Mouse (Mus musculus) midbrain, embryonic 11.5 days (tissue): ENCODE measurements around the gene Eras. TPM values are rescaled to one million over a fixed set of nuclear protein-coding genes. Genes with fewer than 3 reads are reported as not detected.
A peak's percentile ranks its signal among the peaks of the same experiment; 100 is the strongest.

Source experiments
- ATAC-seq: fragments of 200-750 bp; cut with Nextera tagmentation; 2 replicates; pipeline ENCODE4 v1.8.0; 2017; ENCODE audit warnings: moderate TSS enrichment, moderate library complexity; ENCODE audit not compliant: low FRiP score
- DNase-seq: peaks from one replicate; pipeline ENCODE4 v3.0.0; 2015; ENCODE audit warnings: low spot score; ENCODE audit errors: missing footprints
- H3K27ac ChIP-seq: fragments of 300-500 bp; sonication (generic); 2 replicates; pipeline ENCODE4 v1.5.1; 2014; ENCODE audit warnings: low read depth, low read length
- H3K27me3 ChIP-seq: fragments of 300-500 bp; sonication (generic); 2 replicates; pipeline ENCODE4 v1.6.1; 2014; ENCODE audit warnings: mild to moderate bottlenecking, low read length, moderate library complexity, mixed read lengths; ENCODE audit not compliant: control insufficient read depth, insufficient read depth
- H3K36me3 ChIP-seq: fragments of 300-500 bp; sonication (generic); 2 replicates; pipeline ENCODE4 v1.6.1; 2014; ENCODE audit warnings: mild to moderate bottlenecking, low read length, moderate library complexity, mixed read lengths; ENCODE audit not compliant: control insufficient read depth, insufficient read depth
- H3K4me1 ChIP-seq: fragments of 300-500 bp; sonication (generic); 2 replicates; pipeline ENCODE4 v1.6.1; 2014; ENCODE audit warnings: low read length; ENCODE audit not compliant: control insufficient read depth, insufficient read depth
- H3K4me2 ChIP-seq: fragments of 300-500 bp; sonication (generic); 2 replicates; pipeline ENCODE4 v1.6.1; 2014; ENCODE audit warnings: mild to moderate bottlenecking, moderate library complexity
- H3K4me3 ChIP-seq: fragments of 300-500 bp; sonication (generic); 2 replicates; pipeline ENCODE4 v1.5.1; 2014; ENCODE audit warnings: low read depth, low read length
- H3K9ac ChIP-seq: fragments of 300-500 bp; sonication (generic); 2 replicates; pipeline ENCODE4 v1.6.1; 2014; ENCODE audit warnings: low read length
- H3K9me3 ChIP-seq: fragments of 300-500 bp; sonication (generic); 2 replicates; pipeline ENCODE4 v1.6.1; 2016; ENCODE audit warnings: low read length; ENCODE audit not compliant: control insufficient read depth
- WGBS: fragments of 180-500 bp; shearing (Covaris S2); extraction: QIAGEN DNeasy Blood & Tissue Kit; methylation state at CpG from one replicate; pipeline ENCODE4 v1.1.7; 2014; 5-methylcytosine and 5-hydroxymethylcytosine counted together
- polyA plus RNA-seq: library from polyadenylated mRNA; unstranded; fragments of >200 nt; fragmentation: Nextera tagmentation; extraction: Ambion mirVana; gene quantifications from 2 replicates; pipeline ENCODE4 v1.2.1, GENCODE M21; 2014

The Eras gene
- polyA plus RNA-seq, 1 experiment from 2014 or later = not detected

DNA sequence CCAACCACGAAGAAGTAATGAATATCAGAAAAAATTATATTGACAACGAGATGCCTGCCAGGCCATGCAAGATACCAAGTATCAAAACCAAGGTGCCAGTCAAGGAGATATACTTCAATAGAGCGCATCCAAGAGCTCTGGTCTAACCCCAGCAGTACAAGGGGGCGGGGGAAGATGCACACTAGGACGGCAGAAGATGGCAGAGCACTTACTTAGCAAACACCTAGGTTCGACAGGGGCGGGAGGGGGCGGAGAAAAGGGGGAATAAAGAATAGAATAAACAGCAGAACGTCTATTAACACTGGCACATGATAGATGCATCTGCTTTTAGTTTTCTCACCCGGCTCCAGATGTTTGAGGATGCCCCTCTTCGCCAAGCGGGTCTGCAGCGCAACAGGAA is 30.2 kb downstream of the Eras start:
- H3K4me1 ChIP-seq = no peaks in the 10 kb centered on the region; the same call in 1 of the 2 replicates
- peak overlapping the region; percentile 49 for H3K4me2 ChIP-seq
- H3K9ac ChIP-seq = peak overlapping the region; percentile 66
- no peaks in the 10 kb centered on the region for H3K9me3 ChIP-seq
- no peak for DNase-seq
- no peak for ATAC-seq
- no peak overlapping the region for H3K27ac ChIP-seq
- H3K4me3 ChIP-seq = peak overlapping the region; percentile 52
- no peaks in the 10 kb centered on the region for H3K27me3 ChIP-seq
- WGBS = 46% methylated on average over 11 of the region's 13 CpGs
- H3K36me3 ChIP-seq = 0 out of 2 replicates have a peak, but pooled peaks cover 3% of the 10 kb centered on the region

DNA sequence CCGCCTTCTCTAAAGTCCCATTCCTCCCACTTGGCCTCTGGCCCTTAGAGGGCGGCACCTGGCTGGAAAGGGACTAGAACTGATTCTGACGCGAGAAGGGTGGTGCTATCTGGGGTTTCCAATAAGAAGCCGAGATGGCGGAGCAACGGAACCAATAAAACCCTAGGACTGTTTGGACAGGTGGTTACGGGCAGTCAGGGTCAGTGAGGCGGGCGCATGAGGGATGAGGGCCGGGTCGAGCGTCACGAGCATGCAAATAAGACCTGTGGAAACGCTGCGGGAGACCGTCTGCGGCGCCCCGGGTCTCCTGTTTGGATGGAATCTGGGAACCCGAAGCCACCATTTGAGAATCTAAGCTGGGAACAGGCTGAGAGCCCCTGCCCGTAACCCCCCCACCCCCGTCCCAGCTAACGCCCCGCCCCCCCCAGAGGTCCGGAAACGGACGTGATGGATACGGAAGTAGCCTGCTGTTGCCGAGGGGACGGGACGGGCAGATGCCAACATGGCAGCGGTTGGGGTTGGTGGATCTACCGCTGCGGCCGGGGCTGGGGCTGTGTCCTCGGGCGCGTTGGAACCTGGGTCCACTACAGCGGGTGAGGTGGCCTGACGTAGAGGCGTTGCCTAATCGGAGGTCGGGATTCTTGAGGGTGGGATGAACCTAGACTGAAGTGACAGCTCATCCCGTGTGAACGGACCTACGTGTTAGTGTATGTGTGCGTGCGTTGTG is 44.4 kb downstream of the Eras start, which contains the start of gene Slc35a2:
Gene Slc35a2 (plus strand): TSS at position 188 of the 727 bp plus-strand sequence.
- H3K9me3 ChIP-seq = no peaks in the 10 kb centered on the region
- ATAC-seq = peak; percentile 88
- 18% methylated on average over 47 of the region's 49 CpGs for WGBS

DNA sequence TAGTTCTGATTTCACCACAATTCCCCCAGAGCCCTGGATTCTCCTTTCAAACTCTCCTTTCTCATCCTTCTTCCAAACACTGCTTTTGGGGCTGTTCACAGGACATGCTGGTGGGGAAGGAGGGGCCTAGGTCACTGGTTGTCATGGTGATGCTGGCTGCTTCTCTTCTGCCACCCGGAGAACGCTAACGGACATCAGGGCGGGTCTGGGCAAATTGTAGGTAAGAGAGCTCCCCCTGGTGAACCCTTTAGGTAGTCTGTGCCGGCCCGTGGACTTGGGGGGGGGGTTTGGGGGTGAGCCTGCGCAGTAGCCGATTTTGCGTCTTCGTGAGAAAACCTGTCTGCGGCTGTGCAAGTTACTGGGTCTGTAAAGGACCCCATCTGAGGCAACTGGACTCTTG is 48.6 kb downstream of the Eras start:
- DNase-seq = peak; percentile 91
- peak; percentile 73 for ATAC-seq
- H3K4me2 ChIP-seq = peak overlapping the region; percentile 82
- no peaks in the 10 kb centered on the region for H3K9me3 ChIP-seq
- peak overlapping the region; percentile 42 for H3K4me3 ChIP-seq
- WGBS = 8% methylated on average over 11 of the region's 11 CpGs
- H3K27ac ChIP-seq = no peak overlapping the region
- peaks cover 7% of the 10 kb centered on the region; the same call in 1 of the 2 replicates for H3K4me1 ChIP-seq
- H3K27me3 ChIP-seq = no peaks in the 10 kb centered on the region
- no peak overlapping the region for H3K9ac ChIP-seq
- H3K36me3 ChIP-seq = no peaks in the 10 kb centered on the region

More for the DNA sequence above, 44.4 kb downstream of the Eras start, which contains the start of gene Slc35a2:
- Histone ChIP-seq H3K4me1 (peaks cover 5% of the 10 kb centered on the region; the same call in 1 of the 2 replicates), H3K36me3 (no peaks in the 10 kb centered on the region), H3K4me2 (peak within 1 kb of the TSS; percentile 56), H3K27ac (peak within 1 kb of the TSS; percentile 59; the same call in 1 of the 2 replicates), H3K9ac (peak within 1 kb of the TSS; percentile 37), H3K27me3 (no peaks in the 10 kb centered on the region), H3K4me3 (peak within 1 kb of the TSS; percentile 50)
- DNase-seq = peak; percentile 94

DNA sequence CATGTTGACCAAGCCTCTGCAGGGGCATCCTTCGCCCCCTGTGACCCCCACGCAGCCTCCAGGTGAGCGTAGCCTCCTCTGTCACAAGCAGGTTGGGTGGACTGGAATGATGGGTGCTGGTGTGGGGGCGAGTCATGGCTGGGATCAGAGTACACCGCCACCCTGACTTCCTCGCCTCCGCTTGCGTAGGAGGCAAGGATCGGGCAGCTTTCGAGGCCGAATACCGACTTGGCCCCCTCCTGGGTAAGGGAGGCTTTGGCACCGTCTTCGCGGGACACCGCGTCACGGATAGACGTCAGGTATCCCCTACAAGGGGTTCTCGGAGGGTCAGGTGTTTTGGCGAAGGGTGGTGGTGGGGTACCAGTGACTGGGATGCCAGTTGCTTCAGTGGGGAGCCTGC is 49.9 kb downstream of the Eras start:
- ATAC-seq (peak; percentile 54; the same call in 1 of the 2 replicates), DNase-seq (no peak)
- H3K36me3 ChIP-seq = no peaks in the 10 kb centered on the region
- H3K27ac ChIP-seq = no peak overlapping the region
- peaks cover 7% of the 10 kb centered on the region; the same call in 1 of the 2 replicates for H3K4me1 ChIP-seq
- H3K4me3 ChIP-seq = peak overlapping the region; percentile 42
- H3K4me2 ChIP-seq = peak overlapping the region; percentile 82
- no peaks in the 10 kb centered on the region for H3K27me3 ChIP-seq
- H3K9ac ChIP-seq = peak overlapping the region; percentile 50; the same call in 1 of the 2 replicates
- H3K9me3 ChIP-seq = no peaks in the 10 kb centered on the region
- 22% methylated on average over 21 of the region's 21 CpGs for WGBS

DNA sequence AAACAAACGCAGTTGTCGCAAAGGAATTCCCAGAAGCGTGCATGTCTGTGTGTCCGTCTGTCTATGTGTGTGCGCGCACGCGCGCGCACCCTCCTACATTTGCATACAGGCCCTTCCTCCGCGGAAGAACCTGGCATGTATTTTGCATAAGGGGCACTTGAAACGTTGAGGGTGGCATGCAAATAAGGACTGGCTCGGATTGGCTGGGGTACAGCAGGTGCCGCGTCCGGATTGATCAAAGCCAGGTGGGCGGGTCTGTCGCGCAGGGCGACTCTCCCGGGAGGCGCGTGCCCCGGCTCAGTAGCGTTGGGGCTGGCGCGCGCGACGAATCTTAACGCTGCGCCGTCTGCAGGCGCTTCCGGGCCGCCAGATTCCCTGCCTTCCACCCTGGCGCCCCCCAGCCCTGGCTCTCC is 50.4 kb downstream of the Eras start, which contains the start of gene Pim2:
Gene Pim2 (plus strand): TSS at position 256 of the 413 bp plus-strand sequence.
- Histone ChIP-seq H3K4me2 (peak within 1 kb of the TSS; percentile 82), H3K4me1 (peaks cover 7% of the 10 kb centered on the region; the same call in 1 of the 2 replicates), H3K9ac (peak within 1 kb of the TSS; percentile 50; the same call in 1 of the 2 replicates), H3K27ac (no peak within 1 kb of the TSS), H3K9me3 (no peaks in the 10 kb centered on the region), H3K4me3 (peak within 1 kb of the TSS; percentile 42), H3K27me3 (no peaks in the 10 kb centered on the region), H3K36me3 (no peaks in the 10 kb centered on the region)
- 11% methylated on average over 35 of the region's 38 CpGs for WGBS
- DNase-seq = peak; percentile 94
- peak; percentile 87 for ATAC-seq

Other genes with a start within 250 kb of the Eras start
- not detected in 2 replicates for gene Magix, start 247.4 kb downstream of the Eras start, polyA plus RNA-seq
- gene Gpkow, start 231.5 kb downstream of the Eras start, polyA plus RNA-seq = 42.8 and 44.4 TPM in 2 replicates
- gene Wdr45, start 214.3 kb downstream of the Eras start, polyA plus RNA-seq = 12.8 and 14.1 TPM in 2 replicates
- gene Gm45208, start 206.4 kb downstream of the Eras start, polyA plus RNA-seq = 0.22 TPM in 1 of 2 replicates, not detected in the other
- 97.5 and 106 TPM in 2 replicates for gene Praf2, start 200.2 kb downstream of the Eras start, polyA plus RNA-seq
- gene Ccdc120, start 177.7 kb downstream of the Eras start, polyA plus RNA-seq = 15.8 and 24.1 TPM in 2 replicates
- 19.4 and 20.6 TPM in 2 replicates for gene Tfe3, start 166.0 kb downstream of the Eras start, polyA plus RNA-seq
- gene Gripap1, start 138.8 kb downstream of the Eras start, polyA plus RNA-seq = 51.7 and 52.0 TPM in 2 replicates
- 0.86 and 1.1 TPM in 2 replicates for gene Kcnd1, start 106.3 kb downstream of the Eras start, polyA plus RNA-seq
- gene Otud5, start 87.2 kb downstream of the Eras start, polyA plus RNA-seq = 33.9 and 34.8 TPM in 2 replicates
- 13.2 and 13.3 TPM in 2 replicates for gene Pim2, start 50.3 kb downstream of the Eras start, polyA plus RNA-seq
- 10.1 and 11.2 TPM in 2 replicates for gene Slc35a2, start 44.6 kb downstream of the Eras start, polyA plus RNA-seq
- 143 and 160 TPM in 2 replicates for gene Pqbp1, start 29.3 kb downstream of the Eras start, polyA plus RNA-seq
- 163 and 179 TPM in 2 replicates for gene Timm17b, start 29.2 kb downstream of the Eras start, polyA plus RNA-seq
- gene Gm10491, start 20.8 kb downstream of the Eras start, polyA plus RNA-seq = not detected in 2 replicates
- gene Gm10490, start 19.1 kb downstream of the Eras start, polyA plus RNA-seq = not detected in 2 replicates
- 21.9 and 26.9 TPM in 2 replicates for gene Pcsk1n, start 8.8 kb downstream of the Eras start, polyA plus RNA-seq
- 58.4 and 60.4 TPM in 2 replicates for gene Hdac6, start 19.3 kb upstream of the Eras start, polyA plus RNA-seq
- 4.8 and 5.2 TPM in 2 replicates for gene Gata1, start 49.5 kb upstream of the Eras start, polyA plus RNA-seq
- not detected in 2 replicates for gene Glod5, start 89.9 kb upstream of the Eras start, polyA plus RNA-seq
- gene Suv39h1, start 146.2 kb upstream of the Eras start, polyA plus RNA-seq = 80.8 and 82.6 TPM in 2 replicates
- gene Was, start 161.9 kb upstream of the Eras start, polyA plus RNA-seq = 0.26 and 0.34 TPM in 2 replicates
- 21.9 and 23.4 TPM in 2 replicates for gene Wdr13, start 204.3 kb upstream of the Eras start, polyA plus RNA-seq
- gene Rbm3, start 217.3 kb upstream of the Eras start, polyA plus RNA-seq = 439 and 458 TPM in 2 replicates
- gene Tbc1d25, start 247.6 kb upstream of the Eras start, polyA plus RNA-seq = 11.5 and 11.6 TPM in 2 replicates